Mouse (Mus musculus) stomach, embryonic 14.5 days (tissue): ENCODE data around the gene Syne1. TPM values are rescaled to one million over a fixed set of nuclear protein-coding genes. Genes with fewer than 3 reads are reported as not detected.

Source experiments
- ATAC-seq: fragments of 200-750 bp; cut with Nextera tagmentation; 2 replicates; pipeline ENCODE4 v1.8.0; 2017; ENCODE audit warnings: low read depth, moderate TSS enrichment; ENCODE audit not compliant: insufficient number of reproducible peaks, insufficient read depth, low FRiP score
- H3K27ac ChIP-seq: fragments of 300-500 bp; sonication (generic); 2 replicates; pipeline ENCODE4 v1.5.1; 2014; ENCODE audit warnings: mild to moderate bottlenecking, low read length, moderate library complexity, mixed read lengths
- H3K27me3 ChIP-seq: fragments of 300-500 bp; sonication (generic); 2 replicates; pipeline ENCODE4 v1.6.1; 2014; ENCODE audit warnings: low read length, control low read depth, mixed read lengths; ENCODE audit not compliant: control insufficient read depth, insufficient read depth
- H3K36me3 ChIP-seq: fragments of 300-500 bp; sonication (generic); 2 replicates; pipeline ENCODE4 v1.6.1; 2014; ENCODE audit warnings: mild to moderate bottlenecking, control low read depth, low read length, moderate library complexity, mixed read lengths; ENCODE audit not compliant: control insufficient read depth, insufficient read depth
- H3K4me1 ChIP-seq: fragments of 300-500 bp; sonication (generic); 2 replicates; pipeline ENCODE4 v1.6.1; 2014; ENCODE audit warnings: low read length, control low read depth, mixed read lengths; ENCODE audit not compliant: control insufficient read depth, insufficient read depth
- H3K4me2 ChIP-seq: fragments of 300-500 bp; sonication (generic); replicated peaks from 2 replicates; pipeline ENCODE4 v1.6.1; 2014; ENCODE audit warnings: low read depth, low read length, control low read depth
- H3K4me3 ChIP-seq: fragments of 300-500 bp; sonication (generic); 2 replicates; pipeline ENCODE4 v1.5.1; 2014; ENCODE audit warnings: low read depth, low read length, control low read depth
- H3K9ac ChIP-seq: fragments of 300-500 bp; sonication (generic); replicated peaks from 2 replicates; pipeline ENCODE4 v1.6.1; 2014; ENCODE audit warnings: low read depth, mild to moderate bottlenecking, control low read depth, low read length, moderate library complexity, mixed read lengths
- H3K9me3 ChIP-seq: fragments of 300-500 bp; sonication (generic); 2 replicates; pipeline ENCODE4 v1.6.1; 2016; ENCODE audit warnings: low read depth, low read length, control low read depth; ENCODE audit not compliant: control insufficient read depth
- WGBS: fragments of 180-500 bp; shearing (Covaris S2); extraction: QIAGEN DNeasy Blood & Tissue Kit; methylation state at CpG from one replicate; pipeline ENCODE4 v1.1.7; 2014; 5-methylcytosine and 5-hydroxymethylcytosine counted together
- polyA plus RNA-seq: library from polyadenylated mRNA; unstranded; fragments of >200 nt; fragmentation: Nextera tagmentation; extraction: Ambion mirVana; gene quantifications from 2 replicates; pipeline ENCODE4 v1.2.1, GENCODE M21; 2014

Gene Syne1
- polyA plus RNA-seq, 1 experiment from 2014 or later, result 19.9 TPM

DNA sequence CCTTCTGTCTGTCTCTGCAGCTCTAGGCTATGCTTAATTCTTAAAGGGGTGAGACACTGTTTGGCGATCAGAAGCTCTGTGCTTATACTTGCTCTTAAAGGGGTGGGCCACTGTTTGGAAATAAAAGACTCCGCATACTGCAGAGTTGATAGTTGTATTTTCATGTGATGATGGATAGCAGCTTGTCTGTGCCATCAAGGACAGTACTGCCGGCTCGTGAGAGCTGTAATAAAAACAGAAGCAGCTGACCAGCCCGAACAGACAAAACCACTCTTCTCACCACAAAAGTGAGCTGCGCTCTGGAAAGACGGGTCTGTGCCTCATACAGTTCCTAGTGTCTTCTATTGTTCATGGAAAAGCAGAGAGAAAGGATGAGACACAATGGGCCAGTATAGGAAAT, 580.1 kb downstream of the Syne1 start:
- H3K4me3 ChIP-seq, result no peak overlapping the region
- H3K9ac ChIP-seq, result no peak overlapping the region
- no peak for ATAC-seq
- WGBS, result 45% methylated on average over 7 of the region's 7 CpGs
- H3K4me1 ChIP-seq, result no peaks in the 10 kb centered on the region
- H3K4me2 ChIP-seq, result no peak overlapping the region
- H3K27me3 ChIP-seq, result no peaks in the 10 kb centered on the region
- no peak overlapping the region for H3K27ac ChIP-seq
- no peaks in the 10 kb centered on the region for H3K9me3 ChIP-seq
- no peaks in the 10 kb centered on the region for H3K36me3 ChIP-seq

Other genes starting within 250 kb of the Syne1 start
- 4.9 and 6.7 TPM in 2 replicates for gene Myct1, start 42.3 kb upstream of the Syne1 start, polyA plus RNA-seq
- 19.8 and 24.4 TPM in 2 replicates for gene Vip, start 87.7 kb upstream of the Syne1 start, polyA plus RNA-seq